Mouse (Mus musculus) bone marrow macrophage, adult 2 months (primary cell): Measurements from ENCODE around the gene Myl9.

Experiments used
- CTCF ChIP-seq: IDR thresholded peaks from 2 replicates; pipeline ENCODE4 v1.5.1; 2012; ENCODE audit warnings: low read depth, mild to moderate bottlenecking, low read length, moderate library complexity
- POLR2A ChIP-seq: IDR thresholded peaks from 2 replicates; pipeline ENCODE4 v1.6.1; 2012; ENCODE audit warnings: mild to moderate bottlenecking, low read depth, low read length, borderline replicate concordance

GRCm38 (mm10) chr2:156737976-156738375 lies 37.2 kb upstream of the Myl9 start:
- TF ChIP-seq CTCF (no peak), POLR2A (no peak)
